Mouse (Mus musculus): ENCODE measurements around the gene Kank1.

Gene Kank1

GRCm38 (mm10) chr19:25251610-25252140 lies 14.9 kb downstream of the Kank1 start:
- no peak for DNase-seq (ENCODE audit: low spot score in 2 of 2)

GRCm38 (mm10) chr19:25253198-25253597 lies 16.4 kb downstream of the Kank1 start:
- no peak for DNase-seq (ENCODE audit: low spot score in 2 of 2)

GRCm38 (mm10) chr19:25253628-25254027 lies 16.9 kb downstream of the Kank1 start:
- DNase-seq (ENCODE audit: low spot score in 2 of 2): no peak

GRCm38 (mm10) chr19:25258321-25258720 lies 21.5 kb downstream of the Kank1 start:
- DNase-seq (ENCODE audit: low spot score in 2 of 2): no peak

- no peak for DNase-seq (ENCODE audit: low spot score in 2 of 2)
Observed at GRCm38 (mm10) chr19:25266181-25266580, 29.4 kb downstream of the Kank1 start.

- DNase-seq (ENCODE audit: low spot score in 2 of 2): peak; percentile 6 to 12
Observed at GRCm38 (mm10) chr19:25267247-25267646, 30.5 kb downstream of the Kank1 start.

- DNase-seq (ENCODE audit: low spot score in 2 of 2): peak; percentile 51 to 62
Observed at GRCm38 (mm10) chr19:25268532-25268931, 31.8 kb downstream of the Kank1 start.

GRCm38 (mm10) chr19:25271591-25271990 lies 34.8 kb downstream of the Kank1 start:
- DNase-seq (ENCODE audit: low spot score in 2 of 2): no peak

- DNase-seq (ENCODE audit: low spot score in 2 of 2): no peak
Observed at GRCm38 (mm10) chr19:25273179-25273578, 36.4 kb downstream of the Kank1 start.

- no peak for DNase-seq (ENCODE audit: low spot score in 2 of 2)
Observed at GRCm38 (mm10) chr19:25276600-25277395, 40.0 kb downstream of the Kank1 start.

- no peak for DNase-seq (ENCODE audit: low spot score in 2 of 2)
Observed at GRCm38 (mm10) chr19:25277761-25278160, 41.0 kb downstream of the Kank1 start.

- DNase-seq (ENCODE audit: low spot score in 2 of 2): no peak
Observed at GRCm38 (mm10) chr19:25279603-25280002, 42.8 kb downstream of the Kank1 start.

GRCm38 (mm10) chr19:25283665-25284064 lies 46.9 kb downstream of the Kank1 start:
- no peak for DNase-seq (ENCODE audit: low spot score in 2 of 2)

- DNase-seq (ENCODE audit: low spot score in 2 of 2): peak; percentile 41 to 42
Observed at GRCm38 (mm10) chr19:25285756-25286538, 49.2 kb downstream of the Kank1 start.

GRCm38 (mm10) chr19:25290991-25291520 lies 54.3 kb downstream of the Kank1 start:
- DNase-seq (ENCODE audit: low spot score in 2 of 2): no peak

GRCm38 (mm10) chr19:25295207-25295606 lies 58.4 kb downstream of the Kank1 start:
- no peak for DNase-seq (ENCODE audit: low spot score in 2 of 2)

GRCm38 (mm10) chr19:25297269-25297668 lies 60.5 kb downstream of the Kank1 start:
- DNase-seq (ENCODE audit: low spot score in 2 of 2): no peak

GRCm38 (mm10) chr19:25299852-25300670 lies 63.3 kb downstream of the Kank1 start:
- DNase-seq (ENCODE audit: low spot score in 2 of 2): no peak

GRCm38 (mm10) chr19:25301189-25301588 lies 64.4 kb downstream of the Kank1 start:
- no peak for DNase-seq (ENCODE audit: low spot score in 2 of 2)

- DNase-seq (ENCODE audit: low spot score in 2 of 2): no peak
Observed at GRCm38 (mm10) chr19:25306277-25306676, 69.5 kb downstream of the Kank1 start.

- no peak for DNase-seq (ENCODE audit: low spot score in 2 of 2)
Observed at GRCm38 (mm10) chr19:25308156-25308555, 71.4 kb downstream of the Kank1 start.

GRCm38 (mm10) chr19:25308763-25309162 lies 72.0 kb downstream of the Kank1 start:
- DNase-seq (ENCODE audit: low spot score in 2 of 2): no peak

All from frontal cortex, postnatal 36 days (tissue).